Mouse (Mus musculus) heart, embryonic 15.5 days (tissue): Measurements from ENCODE around the gene Ccdc34. TPM values are rescaled to one million over a fixed set of nuclear protein-coding genes. Genes with fewer than 3 reads are reported as not detected.
A peak's percentile ranks its signal among the peaks of the same experiment; 100 is the strongest.

Experiments used
- ATAC-seq: fragments of 200-750 bp; cut with Nextera tagmentation; replicated peaks from 2 replicates; pipeline ENCODE4 v1.8.0; 2017; ENCODE audit warnings: low read depth, moderate TSS enrichment; ENCODE audit not compliant: insufficient number of reproducible peaks, insufficient read depth, low FRiP score
- H3K27ac ChIP-seq: fragments of 300-500 bp; sonication (generic); 2 replicates; pipeline ENCODE4 v1.5.1; 2015; ENCODE audit warnings: mild to moderate bottlenecking, inconsistent platforms
- H3K27me3 ChIP-seq: fragments of 300-500 bp; sonication (generic); 2 replicates; pipeline ENCODE4 v1.6.1; 2015; ENCODE audit warnings: inconsistent platforms
- H3K36me3 ChIP-seq: fragments of 300-500 bp; sonication (generic); 2 replicates; pipeline ENCODE4 v1.6.1; 2015; ENCODE audit warnings: mild to moderate bottlenecking, inconsistent platforms
- H3K4me1 ChIP-seq: fragments of 300-500 bp; sonication (generic); replicated peaks from 2 replicates; pipeline ENCODE4 v1.6.1; 2015; ENCODE audit warnings: inconsistent platforms
- H3K4me2 ChIP-seq: fragments of 300-500 bp; sonication (generic); 2 replicates; pipeline ENCODE4 v1.6.1; 2015; ENCODE audit warnings: inconsistent platforms, mild to moderate bottlenecking, moderate library complexity
- H3K4me3 ChIP-seq: fragments of 300-500 bp; sonication (generic); 2 replicates; pipeline ENCODE4 v1.5.1; 2015; ENCODE audit warnings: mild to moderate bottlenecking, inconsistent platforms
- H3K9ac ChIP-seq: fragments of 300-500 bp; sonication (generic); 2 replicates; pipeline ENCODE4 v1.6.1; 2015; ENCODE audit warnings: mild to moderate bottlenecking, inconsistent platforms
- H3K9me3 ChIP-seq: fragments of 300-500 bp; sonication (generic); replicated peaks from 2 replicates; pipeline ENCODE4 v1.6.1; 2016; ENCODE audit warnings: inconsistent platforms
- WGBS: fragments of 180-500 bp; shearing (Covaris S2); methylation state at CpG from one replicate; pipeline ENCODE4 v1.1.7; 2015; ENCODE audit warnings: mixed read lengths; 5-methylcytosine and 5-hydroxymethylcytosine counted together
- polyA plus RNA-seq: library from polyadenylated mRNA; unstranded; fragments of >200 nt; fragmentation: Nextera tagmentation; extraction: Ambion mirVana; gene quantifications from 2 replicates; pipeline ENCODE4 v1.2.1, GENCODE M21; 2015

Ccdc34 gene
- polyA plus RNA-seq, 1 experiment from 2014 or later: 29.8 TPM

- Histone ChIP-seq H3K9ac (no peak overlapping the region), H3K27ac (no peak overlapping the region), H3K4me1 (peaks cover 3% of the 10 kb centered on the region), H3K9me3 (no peaks in the 10 kb centered on the region), H3K4me3 (no peak overlapping the region), H3K36me3 (no peaks in the 10 kb centered on the region), H3K4me2 (no peak overlapping the region), H3K27me3 (no peaks in the 10 kb centered on the region)
- WGBS: 25% methylated on average over 1 of the region's 1 CpGs
- no peak for ATAC-seq
Measured at GRCm38 (mm10) chr2:110199648-110200047, 182.0 kb downstream of the Ccdc34 start.

GRCm38 (mm10) chr2:110201770-110202169 lies 184.2 kb downstream of the Ccdc34 start:
- no peak overlapping the region for H3K9ac ChIP-seq
- WGBS: 84% methylated on average over 4 of the region's 4 CpGs
- H3K27ac ChIP-seq: no peak overlapping the region
- peaks cover 3% of the 10 kb centered on the region for H3K4me1 ChIP-seq
- no peak overlapping the region for H3K4me3 ChIP-seq
- ATAC-seq: no peak
- no peak overlapping the region for H3K4me2 ChIP-seq
- H3K36me3 ChIP-seq: no peaks in the 10 kb centered on the region
- H3K27me3 ChIP-seq: no peaks in the 10 kb centered on the region
- no peaks in the 10 kb centered on the region for H3K9me3 ChIP-seq

GRCm38 (mm10) chr2:110202716-110203497 lies 185.3 kb downstream of the Ccdc34 start:
- Histone ChIP-seq H3K4me2 (no peak overlapping the region), H3K27me3 (no peaks in the 10 kb centered on the region), H3K4me1 (peaks cover 3% of the 10 kb centered on the region), H3K9me3 (no peaks in the 10 kb centered on the region), H3K36me3 (no peaks in the 10 kb centered on the region), H3K4me3 (no peak overlapping the region), H3K27ac (no peak overlapping the region), H3K9ac (no peak overlapping the region)
- WGBS: 61% methylated on average over 13 of the region's 13 CpGs
- ATAC-seq: no peak

- H3K4me1 ChIP-seq: peaks cover 3% of the 10 kb centered on the region
- ATAC-seq: no peak
- H3K27ac ChIP-seq: no peak overlapping the region
- H3K36me3 ChIP-seq: no peaks in the 10 kb centered on the region
- H3K9me3 ChIP-seq: no peaks in the 10 kb centered on the region
- no peak overlapping the region for H3K4me2 ChIP-seq
- 65% methylated on average over 4 of the region's 4 CpGs for WGBS
- H3K4me3 ChIP-seq: no peak overlapping the region
- H3K9ac ChIP-seq: no peak overlapping the region
- H3K27me3 ChIP-seq: no peaks in the 10 kb centered on the region
Measured at GRCm38 (mm10) chr2:110204169-110204568, 186.6 kb downstream of the Ccdc34 start.

- Histone ChIP-seq H3K4me2 (peak overlapping the region; percentile 37), H3K27ac (no peak overlapping the region), H3K4me1 (peaks cover 3% of the 10 kb centered on the region), H3K4me3 (no peak overlapping the region), H3K9me3 (no peaks in the 10 kb centered on the region), H3K27me3 (no peaks in the 10 kb centered on the region), H3K36me3 (no peaks in the 10 kb centered on the region), H3K9ac (no peak overlapping the region)
- 12% methylated on average over 14 of the region's 14 CpGs for WGBS
- no peak for ATAC-seq
Measured at GRCm38 (mm10) chr2:110204705-110205318, 187.2 kb downstream of the Ccdc34 start.

- Histone ChIP-seq H3K9me3 (no peaks in the 10 kb centered on the region), H3K4me1 (no peaks in the 10 kb centered on the region; the same call in 1 of the 2 replicates), H3K27me3 (no peaks in the 10 kb centered on the region), H3K9ac (no peak overlapping the region), H3K4me3 (no peak overlapping the region), H3K27ac (peak overlapping the region; percentile 50), H3K36me3 (no peaks in the 10 kb centered on the region), H3K4me2 (no peak overlapping the region)
- WGBS: 72% methylated on average over 8 of the region's 8 CpGs
- peak; percentile 60; the same call in 1 of the 2 replicates for ATAC-seq
Measured at GRCm38 (mm10) chr2:110210508-110211496, 193.2 kb downstream of the Ccdc34 start.

- no peak overlapping the region for H3K27ac ChIP-seq
- H3K4me1 ChIP-seq: no peaks in the 10 kb centered on the region; the same call in 1 of the 2 replicates
- no peak overlapping the region for H3K9ac ChIP-seq
- no peak overlapping the region for H3K4me3 ChIP-seq
- H3K4me2 ChIP-seq: no peak overlapping the region
- no peaks in the 10 kb centered on the region for H3K9me3 ChIP-seq
- H3K36me3 ChIP-seq: no peaks in the 10 kb centered on the region
- no peak for ATAC-seq
- no peaks in the 10 kb centered on the region for H3K27me3 ChIP-seq
- WGBS: 71% methylated on average over 4 of the region's 4 CpGs
Measured at GRCm38 (mm10) chr2:110214278-110214677, 196.7 kb downstream of the Ccdc34 start.

- Histone ChIP-seq H3K27me3 (no peaks in the 10 kb centered on the region), H3K9ac (no peak overlapping the region), H3K9me3 (no peaks in the 10 kb centered on the region), H3K4me2 (no peak overlapping the region), H3K27ac (no peak overlapping the region), H3K4me1 (no peaks in the 10 kb centered on the region; the same call in 1 of the 2 replicates), H3K4me3 (no peak overlapping the region), H3K36me3 (no peaks in the 10 kb centered on the region)
- WGBS: 60% methylated on average over 9 of the region's 9 CpGs
- no peak for ATAC-seq
Measured at GRCm38 (mm10) chr2:110214991-110215684, 197.5 kb downstream of the Ccdc34 start.

- Histone ChIP-seq H3K9me3 (no peaks in the 10 kb centered on the region), H3K27ac (no peak overlapping the region), H3K4me2 (no peak overlapping the region), H3K27me3 (no peaks in the 10 kb centered on the region), H3K9ac (no peak overlapping the region), H3K36me3 (no peaks in the 10 kb centered on the region), H3K4me1 (no peaks in the 10 kb centered on the region; the same call in 1 of the 2 replicates), H3K4me3 (no peak overlapping the region)
- no peak for ATAC-seq
- 79% methylated on average over 3 of the region's 3 CpGs for WGBS
Measured at GRCm38 (mm10) chr2:110215685-110216058, 198.1 kb downstream of the Ccdc34 start.

- Histone ChIP-seq H3K4me2 (no peak overlapping the region), H3K9me3 (no peaks in the 10 kb centered on the region), H3K4me1 (no peaks in the 10 kb centered on the region), H3K27ac (no peak overlapping the region), H3K4me3 (no peak overlapping the region), H3K9ac (no peak overlapping the region), H3K27me3 (no peaks in the 10 kb centered on the region), H3K36me3 (no peaks in the 10 kb centered on the region)
- WGBS: 59% methylated on average over 1 of the region's 1 CpGs
- ATAC-seq: no peak
Measured at GRCm38 (mm10) chr2:110220492-110220891, 202.9 kb downstream of the Ccdc34 start.
